Mouse (Mus musculus): ENCODE data around the gene Klc1. TPM values are rescaled to one million over a fixed set of nuclear protein-coding genes. Genes with fewer than 3 reads are reported as not detected.
A peak's percentile ranks its signal among the peaks of the same experiment; 100 is the strongest.
"Not testable (repeated sequence)": the region's sequence is repeated elsewhere in the genome, so short reads cannot be mapped to it uniquely, and the experiment has no call there.

Klc1 gene
- polyA plus RNA-seq, 1 experiment: 790 TPM

- Histone ChIP-seq H3K27ac (ENCODE audit: insufficient read depth, low read length) (peak overlapping the region; percentile 20), H3K4me3 (ENCODE audit: insufficient read depth, low read length) (no peak overlapping the region), H3K4me1 (ENCODE audit: control insufficient read depth, insufficient read depth, low read length) (peaks cover 7% of the 10 kb centered on the region)
- TF ChIP-seq CTCF (IDR thresholded peaks at IDR 0.05; ENCODE audit: extremely low read depth, insufficient read depth, low read length) (no peak), POLR2A (IDR thresholded peaks at IDR 0.05; ENCODE audit: extremely low read depth, insufficient read depth, low read length) (no peak)
Observed at GRCm38 (mm10) chr12:111724638-111725337, 33.9 kb upstream of the Klc1 start.

GRCm38 (mm10) chr12:111725338-111726121 is 33.1 kb upstream of the Klc1 start:
- Histone ChIP-seq H3K4me1 (ENCODE audit: control insufficient read depth, insufficient read depth, low read length) (peaks cover 5% of the 10 kb centered on the region), H3K4me3 (ENCODE audit: insufficient read depth, low read length) (no peak overlapping the region), H3K27ac (ENCODE audit: insufficient read depth, low read length) (peak overlapping the region; percentile 75)
- TF ChIP-seq POLR2A (IDR thresholded peaks at IDR 0.05; ENCODE audit: extremely low read depth, insufficient read depth, low read length) (0 out of 2 replicates have a peak, but pooled peaks have one; percentile 33), CTCF (IDR thresholded peaks at IDR 0.05; ENCODE audit: extremely low read depth, insufficient read depth, low read length) (no peak)

GRCm38 (mm10) chr12:111726122-111726463 is 32.6 kb upstream of the Klc1 start:
- peak overlapping the region; percentile 75 for H3K27ac ChIP-seq (ENCODE audit: insufficient read depth, low read length)
- TF ChIP-seq POLR2A (IDR thresholded peaks at IDR 0.05; ENCODE audit: extremely low read depth, insufficient read depth, low read length) (peak; percentile 36; the same call in 1 of the 2 replicates), CTCF (IDR thresholded peaks at IDR 0.05; ENCODE audit: extremely low read depth, insufficient read depth, low read length) (no peak)

GRCm38 (mm10) chr12:111727956-111728355 is 30.7 kb upstream of the Klc1 start:
- TF ChIP-seq CTCF (IDR thresholded peaks at IDR 0.05; ENCODE audit: extremely low read depth, insufficient read depth, low read length) (no peak), POLR2A (IDR thresholded peaks at IDR 0.05; ENCODE audit: extremely low read depth, insufficient read depth, low read length) (no peak)
- Histone ChIP-seq H3K4me1 (ENCODE audit: control insufficient read depth, insufficient read depth, low read length) (peaks cover 5% of the 10 kb centered on the region), H3K27ac (ENCODE audit: insufficient read depth, low read length) (no peak overlapping the region), H3K4me3 (ENCODE audit: insufficient read depth, low read length) (no peak overlapping the region)

More at GRCm38 (mm10) chr12:111726122-111726463, 32.6 kb upstream of the Klc1 start:
- Histone ChIP-seq H3K4me3 (ENCODE audit: insufficient read depth, low read length) (no peak overlapping the region), H3K4me1 (ENCODE audit: control insufficient read depth, insufficient read depth, low read length) (peaks cover 5% of the 10 kb centered on the region)

GRCm38 (mm10) chr12:111731822-111732807 is 26.5 kb upstream of the Klc1 start:
- Histone ChIP-seq H3K4me1 (ENCODE audit: control insufficient read depth, insufficient read depth, low read length) (no peaks in the 10 kb centered on the region), H3K4me3 (ENCODE audit: insufficient read depth, low read length) (no peak overlapping the region), H3K27ac (ENCODE audit: insufficient read depth, low read length) (peak overlapping the region; percentile 30)
- peak; percentile 84 for TF ChIP-seq CTCF (IDR thresholded peaks at IDR 0.05; ENCODE audit: extremely low read depth, insufficient read depth, low read length)
- peak; percentile 46; the same call in 1 of the 2 replicates for TF ChIP-seq POLR2A (IDR thresholded peaks at IDR 0.05; ENCODE audit: extremely low read depth, insufficient read depth, low read length)

GRCm38 (mm10) chr12:111732921-111733320 is 25.7 kb upstream of the Klc1 start:
- H3K27ac ChIP-seq (ENCODE audit: insufficient read depth, low read length): peak overlapping the region; percentile 30; the same call in 1 of the 2 replicates
- H3K4me1 ChIP-seq (ENCODE audit: control insufficient read depth, insufficient read depth, low read length): no peaks in the 10 kb centered on the region
- no peak overlapping the region for H3K4me3 ChIP-seq (ENCODE audit: insufficient read depth, low read length)
- no peak for TF ChIP-seq POLR2A (IDR thresholded peaks at IDR 0.05; ENCODE audit: extremely low read depth, insufficient read depth, low read length)
- TF ChIP-seq CTCF (IDR thresholded peaks at IDR 0.05; ENCODE audit: extremely low read depth, insufficient read depth, low read length): no peak

- H3K4me3 ChIP-seq (ENCODE audit: insufficient read depth, low read length): no peak overlapping the region
- TF ChIP-seq POLR2A (IDR thresholded peaks at IDR 0.05; ENCODE audit: extremely low read depth, insufficient read depth, low read length): no peak
- no peak for TF ChIP-seq CTCF (IDR thresholded peaks at IDR 0.05; ENCODE audit: extremely low read depth, insufficient read depth, low read length)
- H3K27ac ChIP-seq (ENCODE audit: insufficient read depth, low read length): no peak overlapping the region
- no peaks in the 10 kb centered on the region for H3K4me1 ChIP-seq (ENCODE audit: control insufficient read depth, insufficient read depth, low read length)
Observed at GRCm38 (mm10) chr12:111734912-111735311, 23.7 kb upstream of the Klc1 start.

- not testable (repeated sequence) for H3K4me3 ChIP-seq (ENCODE audit: insufficient read depth, low read length); H3K27ac ChIP-seq (ENCODE audit: insufficient read depth, low read length); H3K4me1 ChIP-seq (ENCODE audit: control insufficient read depth, insufficient read depth, low read length)
Observed at GRCm38 (mm10) chr12:111736676-111737075, 22.0 kb upstream of the Klc1 start.

GRCm38 (mm10) chr12:111737370-111737769 is 21.3 kb upstream of the Klc1 start:
- Histone ChIP-seq H3K4me3 (ENCODE audit: insufficient read depth, low read length) (no peak overlapping the region), H3K4me1 (ENCODE audit: control insufficient read depth, insufficient read depth, low read length) (no peaks in the 10 kb centered on the region), H3K27ac (ENCODE audit: insufficient read depth, low read length) (no peak overlapping the region)
- no peak for TF ChIP-seq CTCF (IDR thresholded peaks at IDR 0.05; ENCODE audit: extremely low read depth, insufficient read depth, low read length)
- TF ChIP-seq POLR2A (IDR thresholded peaks at IDR 0.05; ENCODE audit: extremely low read depth, insufficient read depth, low read length): no peak
